Mouse (Mus musculus) midbrain, embryonic 13.5 days (tissue): Measurements from ENCODE around the gene Magi2. TPM values are rescaled to one million over a fixed set of nuclear protein-coding genes. Genes with fewer than 3 reads are reported as not detected.
"Not testable (repeated sequence)": the region's sequence is repeated elsewhere in the genome, so short reads cannot be mapped to it uniquely, and the experiment has no call there.

Source experiments
- ATAC-seq: fragments of 200-750 bp; cut with Nextera tagmentation; 2 replicates; pipeline ENCODE4 v1.8.0; 2017; ENCODE audit warnings: mild to moderate bottlenecking, moderate TSS enrichment, moderate library complexity
- H3K27ac ChIP-seq: fragments of 300-500 bp; sonication (generic); 2 replicates; pipeline ENCODE4 v1.5.1; 2015; ENCODE audit warnings: inconsistent platforms, mild to moderate bottlenecking, moderate library complexity
- H3K27me3 ChIP-seq: fragments of 300-500 bp; sonication (generic); 2 replicates; pipeline ENCODE4 v1.6.1; 2015; ENCODE audit warnings: mild to moderate bottlenecking, inconsistent platforms
- H3K36me3 ChIP-seq: fragments of 300-500 bp; sonication (generic); 2 replicates; pipeline ENCODE4 v1.6.1; 2015; ENCODE audit warnings: mild to moderate bottlenecking, inconsistent platforms
- H3K4me1 ChIP-seq: fragments of 300-500 bp; sonication (generic); replicated peaks from 2 replicates; pipeline ENCODE4 v1.6.1; 2015; ENCODE audit warnings: inconsistent platforms
- H3K4me2 ChIP-seq: fragments of 300-500 bp; sonication (generic); replicated peaks from 2 replicates; pipeline ENCODE4 v1.6.1; 2015; ENCODE audit warnings: moderate library complexity, mild to moderate bottlenecking, inconsistent platforms
- H3K4me3 ChIP-seq: fragments of 300-500 bp; sonication (generic); replicated peaks from 2 replicates; pipeline ENCODE4 v1.5.1; 2015; ENCODE audit warnings: mild to moderate bottlenecking, inconsistent platforms
- H3K9ac ChIP-seq: fragments of 300-500 bp; sonication (generic); replicated peaks from 2 replicates; pipeline ENCODE4 v1.6.1; 2015; ENCODE audit warnings: mild to moderate bottlenecking, inconsistent platforms
- H3K9me3 ChIP-seq: fragments of 300-500 bp; sonication (generic); 2 replicates; pipeline ENCODE4 v1.6.1; 2016; ENCODE audit warnings: mild to moderate bottlenecking, inconsistent platforms
- WGBS: fragments of 180-500 bp; shearing (Covaris S2); methylation state at CpG from one replicate; pipeline ENCODE4 v1.1.7; 2015; 5-methylcytosine and 5-hydroxymethylcytosine counted together
- polyA plus RNA-seq: library from polyadenylated mRNA; unstranded; fragments of >200 nt; fragmentation: Nextera tagmentation; extraction: Ambion mirVana; gene quantifications from 2 replicates; pipeline ENCODE4 v1.2.1, GENCODE M21; 2015

The Magi2 gene
- polyA plus RNA-seq, 1 experiment from 2014 or later: 28.0 TPM

DNA sequence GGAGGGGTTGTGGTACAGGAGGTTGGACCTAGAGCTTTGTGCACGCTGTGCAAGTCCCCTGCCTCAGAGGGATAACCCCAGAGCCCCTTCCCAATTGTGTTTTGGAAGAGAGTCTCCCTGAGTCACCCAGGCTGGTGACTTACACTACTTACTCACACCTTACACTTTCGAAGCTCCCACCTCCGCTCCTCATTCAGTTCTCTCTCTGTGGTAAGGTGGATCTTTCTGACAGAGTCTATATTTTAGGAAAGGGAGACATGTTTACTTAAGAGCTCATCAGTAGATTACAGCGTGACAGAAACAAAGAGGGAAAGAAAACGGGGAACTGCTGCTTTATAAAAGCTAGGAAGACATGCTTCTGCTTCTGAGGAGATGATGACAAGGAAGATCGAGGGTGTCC, 1457.3 kb downstream of the Magi2 start:
- 81% methylated on average over 6 of the region's 6 CpGs for WGBS
- no peaks in the 10 kb centered on the region; the same call in 1 of the 2 replicates for H3K36me3 ChIP-seq
- ATAC-seq: no peak

GRCm38 (mm10) chr5:20692230-20692629, 1465.4 kb downstream of the Magi2 start:
- no peak for ATAC-seq
- H3K4me1 ChIP-seq: no peaks in the 10 kb centered on the region
- WGBS: 94% methylated on average over 3 of the region's 3 CpGs
- H3K4me2 ChIP-seq: no peak overlapping the region
- no peak overlapping the region for H3K27ac ChIP-seq
- no peaks in the 10 kb centered on the region for H3K27me3 ChIP-seq
- H3K9ac ChIP-seq: no peak overlapping the region
- no peak overlapping the region for H3K4me3 ChIP-seq
- H3K36me3 ChIP-seq: peaks cover 18% of the 10 kb centered on the region
- peaks cover 5% of the 10 kb centered on the region; the same call in 1 of the 2 replicates for H3K9me3 ChIP-seq

More for the DNA sequence above, 1457.3 kb downstream of the Magi2 start:
- Histone ChIP-seq H3K9me3 (no peaks in the 10 kb centered on the region), H3K4me1 (0 out of 2 replicates have a peak, but pooled peaks cover 3% of the 10 kb centered on the region), H3K4me3 (no peak overlapping the region), H3K9ac (no peak overlapping the region), H3K4me2 (no peak overlapping the region), H3K27ac (no peak overlapping the region), H3K27me3 (no peaks in the 10 kb centered on the region)

DNA sequence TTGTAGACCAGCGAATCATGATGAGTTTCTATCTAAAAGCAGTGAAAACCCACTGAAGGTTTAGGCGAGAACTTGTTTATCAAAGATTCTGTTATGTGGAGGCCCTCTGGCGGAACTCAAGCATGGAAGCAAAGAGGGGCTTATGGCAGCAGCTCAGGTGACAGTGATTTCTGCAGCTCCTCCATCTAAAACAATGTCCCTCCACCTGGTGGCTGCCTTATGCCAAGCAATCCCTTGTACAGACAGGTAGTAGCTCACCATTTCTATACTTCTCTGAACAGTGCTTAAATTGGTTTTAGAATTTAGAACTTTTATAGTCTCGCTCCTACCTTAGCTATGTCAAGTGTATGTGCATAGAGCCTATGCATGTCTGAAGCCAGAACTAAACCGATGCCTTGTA, 1472.3 kb downstream of the Magi2 start:
- Histone ChIP-seq H3K27ac (no peak overlapping the region), H3K9ac (no peak overlapping the region), H3K4me2 (no peak overlapping the region), H3K9me3 (no peaks in the 10 kb centered on the region; the same call in 1 of the 2 replicates), H3K27me3 (no peaks in the 10 kb centered on the region), H3K36me3 (peaks cover 3% of the 10 kb centered on the region; the same call in 1 of the 2 replicates), H3K4me1 (peaks cover 18% of the 10 kb centered on the region), H3K4me3 (no peak overlapping the region)
- 88% methylated on average over 5 of the region's 5 CpGs for WGBS
- no peak for ATAC-seq

DNA sequence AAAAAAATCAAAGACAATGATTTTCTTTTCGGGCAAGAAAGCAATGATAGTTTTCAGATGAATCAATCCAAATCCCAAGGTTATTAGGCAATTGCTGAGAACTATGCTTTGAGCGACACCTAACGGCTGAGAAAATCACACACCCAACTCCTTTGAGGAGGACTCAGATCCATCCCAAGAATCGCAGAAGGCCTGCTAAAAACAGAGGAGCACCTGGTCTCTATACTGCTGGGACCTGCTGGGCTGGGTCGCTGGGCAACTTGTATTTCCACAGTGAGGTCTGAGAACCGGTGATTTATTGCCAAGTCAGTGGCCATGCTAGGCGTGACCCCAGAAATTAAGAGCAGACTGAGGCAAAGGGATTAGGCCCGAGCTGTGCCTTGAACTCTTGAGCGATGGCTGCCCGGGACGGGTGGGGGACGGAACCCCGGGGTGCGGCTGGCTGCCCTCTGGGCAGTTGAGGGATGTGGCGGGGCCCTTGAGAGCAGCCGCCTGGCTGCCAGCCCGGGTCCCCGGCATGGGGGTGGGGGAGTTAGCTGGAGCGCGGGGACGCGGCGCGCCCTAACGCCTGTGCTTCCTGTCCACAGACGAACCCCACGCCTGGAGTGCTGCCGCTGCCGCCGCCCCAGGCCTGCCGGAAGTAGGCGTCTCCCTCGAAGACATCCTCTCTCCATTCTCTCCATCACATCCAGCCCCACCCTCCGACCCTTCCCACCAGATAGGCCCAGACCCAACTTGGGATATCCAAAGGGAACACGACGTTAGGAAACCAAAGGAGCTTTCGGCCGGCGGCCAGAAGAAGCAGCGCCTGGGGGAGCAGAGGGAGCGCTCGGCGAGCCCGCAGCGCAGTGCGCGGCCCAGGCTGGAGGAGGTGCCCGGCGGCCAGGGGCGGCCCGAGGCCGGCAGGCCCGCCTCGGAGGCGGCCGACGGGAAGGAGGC, 1474.9 kb downstream of the Magi2 start:
- Histone ChIP-seq H3K4me1 (peaks cover 20% of the 10 kb centered on the region), H3K36me3 (peaks cover 2% of the 10 kb centered on the region; the same call in 1 of the 2 replicates), H3K27ac (peak overlapping the region; percentile 98), H3K27me3 (no peaks in the 10 kb centered on the region), H3K4me2 (peak overlapping the region; percentile 73), H3K4me3 (peak overlapping the region; percentile 69), H3K9ac (peak overlapping the region; percentile 90), H3K9me3 (no peaks in the 10 kb centered on the region)
- under 1% methylated on average over 57 of the region's 57 CpGs for WGBS
- peak; percentile 98 for ATAC-seq

DNA sequence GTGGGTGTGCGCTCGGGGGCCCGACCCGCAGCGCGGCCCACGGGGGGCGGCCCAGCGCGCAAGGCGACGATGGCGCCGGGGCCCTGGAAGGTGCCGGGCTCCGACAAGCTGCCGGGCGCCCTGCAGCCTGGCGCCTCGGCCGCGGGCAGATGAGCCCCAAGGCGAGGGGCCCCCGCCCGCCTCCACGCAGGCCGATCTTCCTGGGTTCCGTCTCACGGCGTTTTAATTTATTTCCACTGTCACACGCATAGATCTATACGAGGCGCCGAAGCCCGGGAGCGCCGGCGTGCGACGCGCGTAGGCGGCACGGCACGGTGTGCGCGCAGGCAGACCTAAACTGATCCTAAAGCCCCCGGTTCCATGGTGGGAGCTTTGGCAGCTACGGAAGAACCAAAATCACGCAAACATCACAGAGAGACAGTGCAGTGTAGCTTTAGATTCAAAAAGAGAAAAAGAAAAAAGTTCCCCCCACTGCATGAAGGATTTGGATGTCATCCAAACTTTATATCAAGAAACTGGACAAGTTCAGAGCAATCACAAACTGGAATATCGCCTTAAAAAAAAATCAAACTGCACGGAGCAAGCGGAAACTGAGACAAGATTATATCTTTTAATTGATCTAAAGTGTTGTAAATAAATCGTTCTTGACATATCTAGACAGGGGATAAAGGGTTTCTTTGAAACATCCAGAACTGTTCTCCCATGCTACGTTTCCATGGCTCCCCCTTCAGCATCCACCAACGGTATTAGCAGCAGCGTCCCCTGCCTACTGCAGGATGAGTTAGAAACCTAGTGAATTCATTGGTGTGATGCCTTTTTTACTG, 1475.9 kb downstream of the Magi2 start:
- H3K9me3 ChIP-seq: no peaks in the 10 kb centered on the region
- no peaks in the 10 kb centered on the region for H3K27me3 ChIP-seq
- peak; percentile 49; the same call in 1 of the 2 replicates for ATAC-seq
- H3K9ac ChIP-seq: peak overlapping the region; percentile 90
- peaks cover 20% of the 10 kb centered on the region for H3K4me1 ChIP-seq
- peak overlapping the region; percentile 69 for H3K4me3 ChIP-seq
- peak overlapping the region; percentile 73 for H3K4me2 ChIP-seq
- H3K27ac ChIP-seq: peak overlapping the region; percentile 98
- WGBS: under 1% methylated on average over 56 of the region's 57 CpGs
- H3K36me3 ChIP-seq: peaks cover 2% of the 10 kb centered on the region; the same call in 1 of the 2 replicates

GRCm38 (mm10) chr5:20703304-20703700, 1476.5 kb downstream of the Magi2 start:
- H3K36me3 ChIP-seq: peaks cover 2% of the 10 kb centered on the region; the same call in 1 of the 2 replicates
- peak overlapping the region; percentile 73 for H3K4me2 ChIP-seq
- H3K9ac ChIP-seq: peak overlapping the region; percentile 90; the same call in 1 of the 2 replicates
- no peak overlapping the region for H3K27ac ChIP-seq
- H3K4me3 ChIP-seq: peak overlapping the region; percentile 69
- peaks cover 20% of the 10 kb centered on the region for H3K4me1 ChIP-seq
- ATAC-seq: no peak
- no peaks in the 10 kb centered on the region for H3K27me3 ChIP-seq
- 47% methylated on average over 5 of the region's 5 CpGs for WGBS
- H3K9me3 ChIP-seq: no peaks in the 10 kb centered on the region

DNA sequence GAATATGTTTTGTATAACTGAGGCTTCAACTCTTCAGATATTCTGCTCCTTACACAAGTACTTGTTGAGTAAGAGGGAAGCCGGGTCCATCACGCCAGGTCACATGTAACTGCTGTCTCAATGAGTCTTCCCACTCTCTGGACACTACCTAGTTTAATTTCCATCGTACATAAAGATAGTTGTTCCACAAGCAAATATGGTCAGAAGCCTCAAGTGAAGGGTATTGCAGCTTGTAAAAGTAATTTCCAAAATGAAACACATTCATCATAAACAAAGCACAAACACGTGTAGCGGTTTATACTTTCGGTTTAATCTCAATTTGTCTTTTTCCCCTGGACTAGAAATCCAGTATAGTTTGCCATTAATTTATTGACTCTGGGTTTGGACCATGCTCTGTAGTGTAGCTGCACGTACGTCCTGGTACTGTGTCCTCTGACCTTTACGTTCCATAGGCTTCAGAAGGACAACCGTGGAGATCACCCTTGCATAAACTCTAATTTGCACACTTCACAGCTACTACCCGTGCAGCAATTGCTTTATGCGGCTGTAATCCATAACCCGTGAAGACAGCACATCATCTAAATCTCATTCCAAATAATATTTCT, 1477.2 kb downstream of the Magi2 start:
- Histone ChIP-seq H3K27me3 (no peaks in the 10 kb centered on the region), H3K36me3 (peaks cover 2% of the 10 kb centered on the region; the same call in 1 of the 2 replicates), H3K4me2 (no peak overlapping the region), H3K4me3 (no peak overlapping the region), H3K9me3 (no peaks in the 10 kb centered on the region), H3K9ac (no peak overlapping the region), H3K4me1 (peaks cover 20% of the 10 kb centered on the region), H3K27ac (no peak overlapping the region)
- 86% methylated on average over 13 of the region's 13 CpGs for WGBS
- ATAC-seq: no peak

- 60% methylated on average over 4 of the region's 4 CpGs for WGBS
- Histone ChIP-seq H3K9me3 (no peaks in the 10 kb centered on the region), H3K27me3 (no peaks in the 10 kb centered on the region), H3K4me2 (no peak overlapping the region), H3K4me1 (peaks cover 20% of the 10 kb centered on the region), H3K9ac (no peak overlapping the region), H3K27ac (no peak overlapping the region), H3K36me3 (peaks cover 2% of the 10 kb centered on the region; the same call in 1 of the 2 replicates), H3K4me3 (no peak overlapping the region)
- no peak for ATAC-seq
These were observed 1478.0 kb downstream of the Magi2 start for GRCm38 (mm10) chr5:20704886-20705285.

DNA sequence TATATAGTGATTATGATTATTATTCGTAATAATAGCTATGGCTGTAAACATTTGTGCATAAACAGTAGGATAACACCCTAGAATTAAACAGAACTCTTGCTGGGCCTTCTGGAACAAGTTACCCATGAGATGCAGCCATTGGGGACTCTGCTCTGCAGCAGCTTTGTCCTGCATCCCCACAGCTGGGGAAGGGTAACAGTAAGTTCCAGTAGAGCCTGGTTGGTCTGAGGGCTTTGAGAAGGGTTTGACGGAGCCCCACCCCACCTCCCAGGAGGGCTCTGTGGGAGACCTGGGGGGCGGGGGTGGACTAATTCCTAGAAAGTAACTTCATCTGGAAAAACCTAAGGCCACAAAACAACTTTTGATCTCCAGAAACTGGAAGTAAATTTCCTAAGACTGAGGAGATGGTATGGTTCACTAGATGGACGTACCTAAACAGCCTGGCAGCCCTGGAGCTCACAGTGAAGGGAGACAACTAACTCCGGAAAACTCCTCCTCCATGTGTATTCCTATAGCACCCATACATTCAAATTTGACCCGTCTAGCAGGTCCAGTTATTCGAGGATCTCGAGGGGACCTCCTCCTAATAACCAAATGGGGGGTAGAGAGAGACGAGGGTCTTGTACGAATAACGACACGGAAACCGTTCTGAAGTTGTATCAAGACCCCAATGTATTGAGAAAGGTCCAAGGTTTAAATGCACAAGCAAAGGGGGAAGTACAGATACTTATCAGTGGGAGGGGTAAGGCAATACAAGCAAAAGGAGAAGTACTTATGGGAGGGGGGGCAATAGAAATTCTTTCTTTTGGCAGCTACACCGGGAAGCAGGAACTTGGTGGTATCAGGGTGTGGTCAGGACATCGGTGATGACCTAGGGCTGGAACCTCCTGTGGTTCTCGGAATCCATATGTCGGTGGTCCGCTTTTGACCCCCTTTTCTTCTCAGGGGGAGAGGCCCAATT, 1479.8 kb downstream of the Magi2 start:
- not testable (repeated sequence) for ATAC-seq, H3K9ac ChIP-seq
- WGBS: 93% methylated on average over 14 of the region's 18 CpGs

GRCm38 (mm10) chr5:20710845-20711244, 1484.0 kb downstream of the Magi2 start:
- H3K27ac ChIP-seq, H3K9ac ChIP-seq, H3K36me3 ChIP-seq, H3K4me2 ChIP-seq, ATAC-seq, H3K9me3 ChIP-seq, H3K4me3 ChIP-seq, H3K4me1 ChIP-seq, H3K27me3 ChIP-seq: not testable (repeated sequence)
- WGBS: 88% methylated on average over 6 of the region's 6 CpGs

More for the DNA sequence above, 1479.8 kb downstream of the Magi2 start:
- H3K36me3 ChIP-seq, H3K9me3 ChIP-seq, H3K27ac ChIP-seq, H3K27me3 ChIP-seq, H3K4me2 ChIP-seq, H3K4me3 ChIP-seq: not testable (repeated sequence)
- peaks cover 19% of the 10 kb centered on the region for H3K4me1 ChIP-seq

- ATAC-seq, H3K4me1 ChIP-seq, H3K27ac ChIP-seq, H3K4me3 ChIP-seq, H3K9ac ChIP-seq, H3K9me3 ChIP-seq, H3K4me2 ChIP-seq, H3K36me3 ChIP-seq, H3K27me3 ChIP-seq: not testable (repeated sequence)
- WGBS: 87% methylated on average over 1 of the region's 1 CpGs
These were observed 1487.8 kb downstream of the Magi2 start for GRCm38 (mm10) chr5:20714619-20715018.
